Mouse (Mus musculus): ENCODE data around the gene D230025D16Rik. TPM values are rescaled to one million over a fixed set of nuclear protein-coding genes. Genes with fewer than 3 reads are reported as not detected.
"Not testable (repeated sequence)": the region's sequence is repeated elsewhere in the genome, so short reads cannot be mapped to it uniquely, and the experiment has no call there.

The D230025D16Rik gene
- polyA plus RNA-seq (2016; fragmentation: Nextera tagmentation; extraction: Ambion mirVana) = 25.9 and 27.2 TPM in 2 replicates

GRCm38 (mm10) chr8:105224413-105225271 lies at the start of gene D230025D16Rik:
D230025D16Rik (plus strand) TSS chr8:105225145.
- peak within 1 kb of the TSS; percentile 91 for H3K27ac ChIP-seq
- H3K4me1 ChIP-seq (replicated peaks) = peaks cover 18% of the 10 kb centered on the region
- no peaks in the 10 kb centered on the region for H3K36me3 ChIP-seq
- peak within 1 kb of the TSS; percentile 95 for H3K4me3 ChIP-seq (replicated peaks)
- no peaks in the 10 kb centered on the region for H3K27me3 ChIP-seq
- peak within 1 kb of the TSS; percentile 87 for H3K9ac ChIP-seq (replicated peaks)
- WGBS = 2% methylated on average over 34 of the region's 34 CpGs
- peak within 1 kb of the TSS; percentile 85 for H3K4me2 ChIP-seq
- no peaks in the 10 kb centered on the region for H3K9me3 ChIP-seq
- ATAC-seq (ENCODE audit: insufficient number of reproducible peaks, insufficient read depth, low FRiP score, low TSS enrichment, low read depth) = peak; percentile 96

- H3K9me3 ChIP-seq; H3K4me3 ChIP-seq (replicated peaks); H3K9ac ChIP-seq (replicated peaks); ATAC-seq (ENCODE audit: insufficient number of reproducible peaks, insufficient read depth, low FRiP score, low TSS enrichment, low read depth); H3K4me2 ChIP-seq; H3K27ac ChIP-seq; H3K27me3 ChIP-seq: not testable (repeated sequence)
- peaks cover 19% of the 10 kb centered on the region for H3K4me1 ChIP-seq (replicated peaks)
- WGBS = over 99% methylated on average over 3 of the region's 3 CpGs
- peaks cover 41% of the 10 kb centered on the region for H3K36me3 ChIP-seq
These were observed 49.7 kb upstream of the D230025D16Rik start for GRCm38 (mm10) chr8:105175287-105175686.

GRCm38 (mm10) chr8:105178211-105178800 lies 46.6 kb upstream of the D230025D16Rik start:
- H3K4me3 ChIP-seq (replicated peaks) = no peak overlapping the region
- no peak overlapping the region for H3K9ac ChIP-seq (replicated peaks)
- H3K4me2 ChIP-seq = no peak overlapping the region
- peaks cover 62% of the 10 kb centered on the region for H3K36me3 ChIP-seq
- H3K27ac ChIP-seq = no peak overlapping the region
- WGBS = 69% methylated on average over 6 of the region's 6 CpGs
- no peaks in the 10 kb centered on the region for H3K9me3 ChIP-seq
- peaks cover 8% of the 10 kb centered on the region; the same call in 1 of the 2 replicates for H3K4me1 ChIP-seq (replicated peaks)
- H3K27me3 ChIP-seq = no peaks in the 10 kb centered on the region
- ATAC-seq (ENCODE audit: insufficient number of reproducible peaks, insufficient read depth, low FRiP score, low TSS enrichment, low read depth) = no peak

- Histone ChIP-seq H3K27ac (no peak overlapping the region), H3K9me3 (no peaks in the 10 kb centered on the region), H3K4me3 (replicated peaks) (no peak overlapping the region), H3K4me2 (no peak overlapping the region), H3K36me3 (peaks cover 57% of the 10 kb centered on the region), H3K4me1 (replicated peaks) (peaks cover 7% of the 10 kb centered on the region), H3K27me3 (no peaks in the 10 kb centered on the region), H3K9ac (replicated peaks) (no peak overlapping the region)
- WGBS = 48% methylated on average over 1 of the region's 1 CpGs
- no peak for ATAC-seq (ENCODE audit: insufficient number of reproducible peaks, insufficient read depth, low FRiP score, low TSS enrichment, low read depth)
These were observed 42.7 kb upstream of the D230025D16Rik start for GRCm38 (mm10) chr8:105182201-105182600.

GRCm38 (mm10) chr8:105186467-105187005 lies 38.4 kb upstream of the D230025D16Rik start:
- H3K36me3 ChIP-seq = peaks cover 45% of the 10 kb centered on the region
- no peaks in the 10 kb centered on the region for H3K9me3 ChIP-seq
- no peak overlapping the region for H3K9ac ChIP-seq (replicated peaks)
- H3K4me2 ChIP-seq = no peak overlapping the region
- H3K4me1 ChIP-seq (replicated peaks) = peaks cover 7% of the 10 kb centered on the region
- ATAC-seq (ENCODE audit: insufficient number of reproducible peaks, insufficient read depth, low FRiP score, low TSS enrichment, low read depth) = no peak
- H3K27me3 ChIP-seq = no peaks in the 10 kb centered on the region
- H3K27ac ChIP-seq = no peak overlapping the region
- 73% methylated on average over 1 of the region's 1 CpGs for WGBS
- H3K4me3 ChIP-seq (replicated peaks) = no peak overlapping the region

- H3K9ac ChIP-seq (replicated peaks) = no peak overlapping the region
- H3K4me1 ChIP-seq (replicated peaks) = no peaks in the 10 kb centered on the region
- no peak for ATAC-seq (ENCODE audit: insufficient number of reproducible peaks, insufficient read depth, low FRiP score, low TSS enrichment, low read depth)
- H3K27me3 ChIP-seq = no peaks in the 10 kb centered on the region
- whole genome bisulfite sequencing = 93% methylated on average over 5 of the region's 5 CpGs
- no peaks in the 10 kb centered on the region for H3K9me3 ChIP-seq
- H3K27ac ChIP-seq = no peak overlapping the region
- peaks cover 59% of the 10 kb centered on the region for H3K36me3 ChIP-seq
- no peak overlapping the region for H3K4me2 ChIP-seq
- H3K4me3 ChIP-seq (replicated peaks) = no peak overlapping the region
These were observed 32.8 kb upstream of the D230025D16Rik start for GRCm38 (mm10) chr8:105192182-105192581.

GRCm38 (mm10) chr8:105205748-105206147 lies 19.2 kb upstream of the D230025D16Rik start:
- H3K4me2 ChIP-seq = no peak overlapping the region
- no peaks in the 10 kb centered on the region for H3K4me1 ChIP-seq (replicated peaks)
- 93% methylated on average over 1 of the region's 1 CpGs for WGBS
- H3K4me3 ChIP-seq (replicated peaks) = no peak overlapping the region
- H3K27me3 ChIP-seq = no peaks in the 10 kb centered on the region
- no peaks in the 10 kb centered on the region for H3K9me3 ChIP-seq
- H3K9ac ChIP-seq (replicated peaks) = no peak overlapping the region
- peaks cover 59% of the 10 kb centered on the region for H3K36me3 ChIP-seq
- ATAC-seq (ENCODE audit: insufficient number of reproducible peaks, insufficient read depth, low FRiP score, low TSS enrichment, low read depth) = no peak
- no peak overlapping the region for H3K27ac ChIP-seq

- peaks cover 57% of the 10 kb centered on the region for H3K36me3 ChIP-seq
- no peaks in the 10 kb centered on the region for H3K9me3 ChIP-seq
- no peaks in the 10 kb centered on the region for H3K27me3 ChIP-seq
- H3K4me2 ChIP-seq = no peak overlapping the region
- WGBS = 80% methylated on average over 7 of the region's 7 CpGs
- no peaks in the 10 kb centered on the region for H3K4me1 ChIP-seq (replicated peaks)
- ATAC-seq (ENCODE audit: insufficient number of reproducible peaks, insufficient read depth, low FRiP score, low TSS enrichment, low read depth) = no peak
- H3K4me3 ChIP-seq (replicated peaks) = no peak overlapping the region
- H3K9ac ChIP-seq (replicated peaks) = no peak overlapping the region
- H3K27ac ChIP-seq = no peak overlapping the region
These were observed 18.1 kb upstream of the D230025D16Rik start for GRCm38 (mm10) chr8:105206766-105207275.

- no peak overlapping the region for H3K27ac ChIP-seq
- no peak for ATAC-seq (ENCODE audit: insufficient number of reproducible peaks, insufficient read depth, low FRiP score, low TSS enrichment, low read depth)
- H3K27me3 ChIP-seq = no peaks in the 10 kb centered on the region
- no peak overlapping the region for H3K4me3 ChIP-seq (replicated peaks)
- no peak overlapping the region for H3K9ac ChIP-seq (replicated peaks)
- peaks cover 51% of the 10 kb centered on the region for H3K36me3 ChIP-seq
- WGBS = 92% methylated on average over 2 of the region's 2 CpGs
- H3K4me2 ChIP-seq = no peak overlapping the region
- no peaks in the 10 kb centered on the region for H3K9me3 ChIP-seq
- no peaks in the 10 kb centered on the region for H3K4me1 ChIP-seq (replicated peaks)
These were observed 17.2 kb upstream of the D230025D16Rik start for GRCm38 (mm10) chr8:105207675-105208273.

GRCm38 (mm10) chr8:105209153-105210110 lies 15.5 kb upstream of the D230025D16Rik start:
- Histone ChIP-seq H3K9ac (replicated peaks) (no peak overlapping the region), H3K27ac (no peak overlapping the region), H3K36me3 (peaks cover 51% of the 10 kb centered on the region), H3K4me2 (no peak overlapping the region), H3K4me1 (replicated peaks) (no peaks in the 10 kb centered on the region), H3K9me3 (no peaks in the 10 kb centered on the region), H3K4me3 (replicated peaks) (no peak overlapping the region), H3K27me3 (no peaks in the 10 kb centered on the region)
- no peak for ATAC-seq (ENCODE audit: insufficient number of reproducible peaks, insufficient read depth, low FRiP score, low TSS enrichment, low read depth)
- 84% methylated on average over 1 of the region's 1 CpGs for WGBS

Data from limb, embryonic 12.5 days (tissue).